Mouse (Mus musculus) bone marrow, adult 2 months (tissue): ENCODE results near the gene Gm10053. TPM values are rescaled to one million over a fixed set of nuclear protein-coding genes. Genes with fewer than 3 reads are reported as not detected.

Source experiments
- H3K27ac ChIP-seq: fragments of 200-500 bp; 2 replicates; pipeline ENCODE4 v1.5.1; 2012; ENCODE audit warnings: low read depth, mild to moderate bottlenecking, control low read depth, inconsistent platforms, low read length; ENCODE audit not compliant: control insufficient read depth, poor library complexity, insufficient read depth
- H3K4me1 ChIP-seq: fragments of 200-500 bp; 2 replicates; pipeline ENCODE4 v1.6.1; 2011; ENCODE audit warnings: low read length; ENCODE audit not compliant: control insufficient read depth, insufficient read depth
- H3K4me3 ChIP-seq: fragments of 200-500 bp; replicated peaks from 2 replicates; pipeline ENCODE3; 2011; ENCODE audit warnings: mild to moderate bottlenecking, low read depth, low read length, control low read depth; ENCODE audit not compliant: control insufficient read depth
- CTCF ChIP-seq: fragments of 200-500 bp; IDR thresholded peaks from 2 replicates; pipeline ENCODE4 v1.5.1; 2011; ENCODE audit warnings: low read length, control low read depth; ENCODE audit not compliant: control insufficient read depth, insufficient read depth
- POLR2A ChIP-seq: fragments of 200-500 bp; IDR thresholded peaks from 2 replicates; pipeline ENCODE4 v1.6.1; 2011; ENCODE audit warnings: low read depth, mild to moderate bottlenecking, control low read depth, low read length, borderline replicate concordance; ENCODE audit not compliant: control insufficient read depth
- WGBS: fragments of 180-500 bp; shearing (Covaris S2); methylation state at CpG from one replicate; pipeline ENCODE4 v1.1.7; 2018; 5-methylcytosine and 5-hydroxymethylcytosine counted together
- polyA plus RNA-seq: library from polyadenylated mRNA; stranded (reverse); fragments of >200 nt; gene quantifications from 2 replicates; pipeline ENCODE4 v1.2.4, GENCODE M21; 2011; ENCODE audit warnings: low replicate concordance; ENCODE audit not compliant: missing spikeins, insufficient read depth, insufficient read length

Gm10053 gene
- polyA plus RNA-seq, 1 experiment = 58.8 TPM

DNA sequence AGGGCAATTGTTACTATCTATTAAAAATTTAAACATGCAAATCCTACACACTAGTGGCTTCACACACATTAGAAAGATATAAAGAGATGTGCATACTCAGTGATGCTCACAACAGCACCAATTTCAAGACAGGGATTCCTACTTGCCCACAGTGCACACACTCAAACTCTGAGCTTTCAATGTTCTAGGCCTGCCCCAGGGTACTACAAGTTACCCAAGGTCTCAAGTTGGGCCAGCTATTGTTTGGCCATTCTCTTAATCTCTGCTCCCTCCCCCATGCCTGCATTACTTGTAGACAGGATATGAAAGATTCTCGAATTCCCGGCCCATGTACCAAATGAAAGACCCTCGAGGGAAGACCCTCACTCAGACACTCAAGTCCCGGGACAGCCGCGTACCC, 32.2 kb downstream of the Gm10053 start:
- TF ChIP-seq CTCF (no peak), POLR2A (no peak)
- Histone ChIP-seq H3K4me1 (no peaks in the 10 kb centered on the region; the same call in 1 of the 2 replicates), H3K27ac (peak overlapping the region; percentile 50; the same call in 1 of the 2 replicates), H3K4me3 (peak overlapping the region; percentile 34)
- WGBS = 70% methylated on average over 6 of the region's 6 CpGs

DNA sequence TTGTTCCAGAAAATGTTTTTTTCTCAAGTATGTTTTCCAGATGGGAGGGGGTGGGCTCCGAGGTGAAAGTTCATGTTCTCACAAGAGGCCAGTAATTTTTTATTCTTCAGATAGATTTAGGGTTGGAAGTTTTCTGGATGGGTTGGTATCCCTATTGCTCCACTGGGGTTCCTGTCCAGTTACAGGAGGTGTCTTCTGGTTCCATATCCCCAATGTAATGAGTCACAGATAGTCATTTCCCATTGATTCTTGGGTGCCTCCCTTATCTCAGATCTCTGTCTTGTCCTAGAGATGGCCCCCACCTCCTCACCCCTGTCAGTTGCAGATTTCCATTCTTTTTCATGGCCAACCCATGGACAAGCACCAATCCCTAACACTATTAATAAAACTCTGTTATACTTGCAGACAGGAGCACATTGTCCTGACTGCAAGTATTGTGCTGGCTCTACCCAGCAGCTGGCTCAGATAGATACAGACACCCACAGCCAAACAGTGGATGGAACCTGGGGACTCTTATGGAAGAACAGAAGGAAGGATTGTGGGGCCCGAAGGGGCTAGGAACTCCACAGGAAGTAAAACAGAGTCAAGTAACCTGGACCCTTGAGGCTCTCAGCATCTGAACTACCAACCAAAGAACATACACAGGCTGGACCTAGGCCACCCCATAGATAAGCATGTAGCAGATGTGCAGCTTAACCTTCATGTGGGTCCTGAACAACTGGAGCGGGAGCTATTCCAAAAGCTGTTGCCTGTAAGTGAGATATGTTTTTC, 33.1 kb downstream of the Gm10053 start:
- TF ChIP-seq CTCF = no peak
- no peak for TF ChIP-seq POLR2A
- 60% methylated on average over 3 of the region's 3 CpGs for WGBS
- H3K4me1 ChIP-seq = no peaks in the 10 kb centered on the region; the same call in 1 of the 2 replicates
- H3K4me3 ChIP-seq = no peak overlapping the region
- H3K27ac ChIP-seq = peak overlapping the region; percentile 43; the same call in 1 of the 2 replicates

- no peak overlapping the region for H3K4me3 ChIP-seq
- H3K27ac ChIP-seq = no peak overlapping the region
- 77% methylated on average over 5 of the region's 5 CpGs for WGBS
- H3K4me1 ChIP-seq = no peaks in the 10 kb centered on the region
- TF ChIP-seq POLR2A (no peak), CTCF (no peak)
Observed at GRCm38 (mm10) chr19:24920866-24921265, 45.4 kb downstream of the Gm10053 start.

Other genes with a start within 250 kb of the Gm10053 start
- gene Tmem252, start 201.7 kb upstream of the Gm10053 start, polyA plus RNA-seq = 0.40 TPM in 1 of 2 replicates, not detected in the other
- 2.4 TPM in 1 of 2 replicates, not detected in the other for gene Pgm5, start 13.8 kb upstream of the Gm10053 start, polyA plus RNA-seq
- gene Foxd4, start 25.5 kb downstream of the Gm10053 start, polyA plus RNA-seq = 0.83 TPM in 1 of 2 replicates, not detected in the other
- gene Cbwd1, start 85.9 kb downstream of the Gm10053 start, polyA plus RNA-seq = 2.7 and 7.5 TPM in 2 replicates
- gene Dock8, start 123.8 kb downstream of the Gm10053 start, polyA plus RNA-seq = 16.9 and 40.8 TPM in 2 replicates